Mouse (Mus musculus): ENCODE data around the gene Cenpx.

GRCm38 (mm10) chr11:120740981-120741380 is 27.4 kb upstream of the Cenpx start:
- no peak for TF ChIP-seq CHD2 (IDR thresholded peaks at IDR 0.05; ENCODE audit: low read depth, low read length)
- no peak for TF ChIP-seq ZC3H11A (IDR thresholded peaks at IDR 0.05; ENCODE audit: borderline replicate concordance, low read depth, low read length)
- TF ChIP-seq ZNF384 (IDR thresholded peaks at IDR 0.05; ENCODE audit: low read depth, low read length), result no peak
- TF ChIP-seq MAFK (IDR thresholded peaks at IDR 0.05; ENCODE audit: insufficient read depth, low read depth, low read length), result no peak
- no peak for TF ChIP-seq HCFC1 (IDR thresholded peaks at IDR 0.05; ENCODE audit: borderline replicate concordance, insufficient read depth, low read length)
